Comparison of ENCODE assay signal across 9 mouse cellular contexts in genomic region chr12:17035128-17035527, GRCm38 (mm10). TPM values are rescaled to one million over a fixed set of nuclear protein-coding genes. Genes with fewer than 3 reads are reported as not detected.
DNase-seq lines count a peak whose midpoint lies in the region; ATAC-seq and TF ChIP-seq lines count a peak whose summit lies in the region.
"Had no signal": no experiment of that assay in that cellular context is flagged by ENCODE, and none has a peak within 500 bp of the region (broad histone marks: within the 10 kb centered on the region; RNA-seq: fewer than 3 reads in every experiment).

No protein-coding gene starts in this region.

- H3K9ac ChIP-seq in liver, adult 2 months (ENCODE audit: low read depth, low read length) = no peak overlapping the region
- H3K9ac ChIP-seq in liver, embryonic 12.5 days = no peak overlapping the region
- H3K9ac ChIP-seq: hindbrain, embryonic 15.5 days had no signal

- WGBS in liver, adult 2 months = 47% methylated on average over 2 of the region's 2 CpGs
- 45% methylated on average over 2 of the region's 2 CpGs for WGBS in liver, embryonic 12.5 days (ENCODE audit: insufficient replicate concordance)

- H3K36me3 ChIP-seq in liver, adult 2 months (ENCODE audit: control insufficient read depth, insufficient read depth, low read length) = no peaks in the 10 kb centered on the region
- no peaks in the 10 kb centered on the region for H3K36me3 ChIP-seq in liver, embryonic 12.5 days
- H3K36me3 ChIP-seq: hindbrain, embryonic 15.5 days had no signal

- no peak for ATAC-seq in cerebellum, adult (ENCODE audit: insufficient number of reproducible peaks, low FRiP score, low TSS enrichment)
- no peak for ATAC-seq in liver, embryonic 12.5 days
- no peak for ATAC-seq in erythroid progenitor cell, adult 5-6 weeks (replicated peaks; ENCODE audit: low FRiP score, poor library complexity, severe bottlenecking)

- TF ChIP-seq CTCF in liver, adult 2 months (IDR thresholded peaks at IDR 0.05; ENCODE audit: low read depth, low read length) = peak; percentile 32; the same call in 1 of the 2 replicates

- no peak overlapping the region for H3K4me2 ChIP-seq in liver, embryonic 12.5 days
- H3K4me2 ChIP-seq: hindbrain, embryonic 15.5 days had no signal

- H3K27me3 ChIP-seq in liver, adult 2 months (ENCODE audit: control insufficient read depth, insufficient read depth, low read length) = no peaks in the 10 kb centered on the region
- no peaks in the 10 kb centered on the region for H3K27me3 ChIP-seq in liver, embryonic 12.5 days (replicated peaks)

- DNase-seq in cerebellum, adult 8-10 months = peak; percentile 13
- DNase-seq in liver, adult 2 months (ENCODE audit: extremely low read depth, low read depth, low spot score) = no peak
- peak; percentile 55 for DNase-seq in brain, adult 2 months (ENCODE audit: low read depth, low spot score)
- DNase-seq in lung, postnatal 10 days = peak; percentile 45
- no peak for DNase-seq in yolk sac, embryonic 10.5 days (ENCODE audit: low spot score)

- H3K4me3 ChIP-seq in liver, adult 2 months (ENCODE audit: insufficient read depth, low read depth, low read length) = no peak overlapping the region
- H3K4me3 ChIP-seq in liver, embryonic 12.5 days = no peak overlapping the region
- H3K4me3 ChIP-seq: hindbrain, embryonic 15.5 days had no signal

- no peaks in the 10 kb centered on the region for H3K79me2 ChIP-seq in liver, adult 2 months (ENCODE audit: control insufficient read depth, insufficient read depth, low read length)

- TF ChIP-seq POLR2A in liver, adult 2 months (IDR thresholded peaks at IDR 0.05; ENCODE audit: extremely low read depth, insufficient read depth, low read length) = no peak

- H3K4me1 ChIP-seq in liver, adult 2 months (ENCODE audit: control insufficient read depth, insufficient read depth, low read length) = no peaks in the 10 kb centered on the region
- H3K4me1 ChIP-seq in liver, embryonic 12.5 days = no peaks in the 10 kb centered on the region

- no peak overlapping the region for H3K27ac ChIP-seq in liver, adult 2 months (replicated peaks; ENCODE audit: insufficient read depth, low read depth, low read length)
- no peak overlapping the region for H3K27ac ChIP-seq in liver, embryonic 12.5 days
- H3K27ac ChIP-seq: hindbrain, embryonic 15.5 days had no signal

- H3K9me3 ChIP-seq in liver, embryonic 12.5 days (replicated peaks) = no peaks in the 10 kb centered on the region
- H3K9me3 ChIP-seq: hindbrain, embryonic 15.5 days had no signal

RNA-seq across cellular contexts. Expression of gene 2410004P03Rik, which starts 23.6 kb away (rescaled TPM):
- not detected in 2 replicates for total RNA-seq in liver, adult 2 months (2014; rRNA removed)
- not detected in 2 replicates for polyA plus RNA-seq in liver, adult 2 months (2012; rRNA removed)
- 0.08 TPM in 1 of 2 replicates, not detected in the other for polyA plus RNA-seq in liver, embryonic 12.5 days (2016; fragmentation: Nextera tagmentation; extraction: Ambion mirVana)
- total RNA-seq in erythroid progenitor cell, adult 5-6 weeks (2015; ENCODE audit: low replicate concordance) = not detected in 2 replicates
- total RNA-seq in erythroid progenitor cell, adult 5-6 weeks (2017; ENCODE audit: low replicate concordance) = not detected in 2 replicates

RNA-seq across cellular contexts. Expression of gene Pqlc3, which starts 34.9 kb away (rescaled TPM):
- total RNA-seq in liver, adult 2 months (2014; rRNA removed) = 0.92 and 1.8 TPM in 2 replicates
- polyA plus RNA-seq in liver, adult 2 months (2012; rRNA removed) = 0.34 and 0.41 TPM in 2 replicates
- polyA plus RNA-seq in liver, embryonic 12.5 days (2016; fragmentation: Nextera tagmentation; extraction: Ambion mirVana) = 5.1 and 5.6 TPM in 2 replicates
- 55.1 and 61.2 TPM in 2 replicates for total RNA-seq in erythroid progenitor cell, adult 5-6 weeks (2015; ENCODE audit: low replicate concordance)
- total RNA-seq in erythroid progenitor cell, adult 5-6 weeks (2017; ENCODE audit: low replicate concordance) = 32.4 and 34.7 TPM in 2 replicates

Comparison
In these comparisons a context has a peak if more than half of its experiments do, and no peak if none do; other contexts are left out.
1. DNase-seq: peak in cerebellum, adult 8-10 months (single experiment), brain, adult 2 months (single experiment) and lung, postnatal 10 days (single experiment); none in liver, adult 2 months (single experiment) and yolk sac, embryonic 10.5 days (single experiment).
2. RNA of gene Pqlc3, which starts 34.9 kb away (total RNA-seq): 32.4 to 61.2 TPM in erythroid progenitor cell, adult 5-6 weeks; 0.92 to 1.8 TPM in liver, adult 2 months; every median in the first group is over 10 times any median in the second.